Mouse (Mus musculus): ENCODE measurements around the gene Sh3glb2.

- TF ChIP-seq CTCF (IDR thresholded peaks at IDR 0.05) = no peak
- no peak for TF ChIP-seq EP300 (IDR thresholded peaks at IDR 0.05)
Measured at GRCm38 (mm10) chr2:30381377-30381725, 22.2 kb upstream of the Sh3glb2 start.
